Mouse (Mus musculus) gastrocnemius, postnatal 10 days (tissue): ENCODE results near the gene Rrbp1. TPM values are rescaled to one million over a fixed set of nuclear protein-coding genes. Genes with fewer than 3 reads are reported as not detected.

Source experiments
- DNase-seq: peaks from one replicate; pipeline ENCODE4 v3.0.0; 2021; ENCODE audit warnings: mixed read lengths
- total RNA-seq, 2 experiments: library from RNA; stranded (reverse); gene quantifications; 2 replicates each; pipeline ENCODE4 v1.2.3; 2021

Gene Rrbp1
- total RNA-seq, 2 experiments from 2014 or later: 119 to 189 TPM

- DNase-seq: no peak
Observed at GRCm38 (mm10) chr2:143955746-143956145, 55.3 kb downstream of the Rrbp1 start.

DNA sequence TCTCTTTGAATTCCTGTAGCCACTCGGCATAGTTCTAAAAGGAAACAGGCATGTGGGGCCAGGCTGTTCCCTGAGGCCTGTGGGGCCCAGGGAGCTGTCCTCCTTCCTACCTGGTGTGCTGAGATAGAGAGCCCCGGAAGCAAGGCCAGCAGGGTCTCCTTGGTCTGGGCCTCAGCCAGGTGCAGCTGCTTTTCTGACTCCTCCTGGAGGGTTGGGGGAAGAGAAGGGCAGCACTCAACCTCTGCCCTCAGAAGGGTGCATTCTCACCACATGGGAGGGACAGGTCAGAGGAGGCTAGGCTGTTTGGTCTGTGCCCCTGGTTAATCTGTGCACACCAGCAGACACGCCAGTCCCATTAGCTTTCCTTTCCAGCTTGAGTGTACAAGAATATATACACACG is 56.1 kb downstream of the Rrbp1 start:
- DNase-seq: peak; percentile 1

DNA sequence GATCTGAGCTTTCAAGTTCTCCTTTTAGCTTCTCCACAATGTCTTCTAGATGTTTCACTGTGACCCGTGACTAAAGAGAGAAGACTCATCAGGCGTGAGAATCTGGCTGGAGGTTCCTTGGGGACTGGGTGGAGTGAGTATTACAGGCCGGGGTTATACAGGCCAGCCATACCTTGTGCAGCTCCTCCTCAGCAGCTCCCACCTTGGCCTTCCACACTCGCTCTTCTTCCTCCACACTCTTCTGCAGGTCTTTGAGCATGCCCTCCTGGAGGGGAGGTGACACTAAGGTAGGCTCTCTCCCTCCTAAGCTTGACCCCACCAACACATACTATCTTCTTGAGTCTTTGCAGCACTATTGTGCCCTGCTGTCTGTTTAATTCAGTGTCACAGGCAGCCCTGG is 57.1 kb downstream of the Rrbp1 start:
- DNase-seq: peak; percentile 3

DNA sequence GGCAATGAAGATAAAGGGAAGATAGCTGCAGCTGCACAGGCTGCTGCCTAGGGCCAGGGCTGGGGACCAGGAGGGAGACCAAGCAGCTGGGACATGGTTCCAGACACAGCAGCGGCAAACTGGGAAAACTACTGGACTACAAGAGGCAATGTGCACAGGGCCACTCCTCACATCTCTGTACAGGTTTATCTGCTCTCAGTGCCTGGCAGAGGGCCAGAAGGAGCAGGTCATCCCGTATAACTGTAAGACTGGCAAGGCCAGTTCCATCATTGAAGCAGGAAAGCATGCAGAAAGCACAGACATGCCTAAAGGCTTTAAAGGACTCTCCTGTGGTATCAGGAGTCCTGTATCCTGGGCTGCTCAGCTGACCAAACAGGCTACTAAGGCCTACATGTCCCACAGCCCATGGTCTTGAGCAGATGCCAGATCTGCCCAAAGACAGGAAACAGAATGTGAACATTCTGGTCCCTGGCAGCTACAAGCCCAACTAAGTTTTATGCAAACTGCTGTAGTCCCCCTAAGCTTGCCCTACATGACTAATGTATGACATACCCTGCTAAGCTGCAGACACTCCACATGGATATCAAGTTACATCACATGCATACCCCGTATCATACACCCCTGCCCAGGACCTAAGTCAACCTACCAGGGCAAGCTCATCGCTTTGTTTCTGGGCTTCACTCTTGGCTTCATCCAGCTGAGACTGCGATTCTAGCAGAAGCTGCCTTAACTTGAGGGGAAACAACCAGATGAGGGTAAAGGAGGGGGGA is 59.3 kb downstream of the Rrbp1 start:
- no peak for DNase-seq

DNA sequence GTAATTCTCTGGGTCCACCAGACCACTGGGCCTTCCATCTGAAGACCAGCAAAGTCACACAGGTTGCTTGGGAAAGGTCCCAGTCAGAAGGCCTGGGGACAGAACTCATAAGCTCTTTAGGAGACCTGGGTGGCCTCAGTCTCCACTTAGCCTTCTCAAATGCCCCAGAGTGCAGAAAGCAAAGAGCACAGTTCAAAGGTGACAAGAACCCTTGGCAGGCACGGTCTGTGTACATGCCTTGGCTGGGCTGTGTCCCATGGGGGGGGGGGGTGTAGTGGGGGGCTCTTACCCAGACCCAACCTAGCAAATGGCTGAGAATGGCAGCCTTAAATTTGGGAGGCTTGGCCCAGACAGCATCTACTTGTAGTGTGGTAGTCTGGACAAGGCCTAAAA is 60.0 kb downstream of the Rrbp1 start:
- DNase-seq: no peak

- no peak for DNase-seq
Observed at GRCm38 (mm10) chr2:143950290-143951027, 60.6 kb downstream of the Rrbp1 start.

DNA sequence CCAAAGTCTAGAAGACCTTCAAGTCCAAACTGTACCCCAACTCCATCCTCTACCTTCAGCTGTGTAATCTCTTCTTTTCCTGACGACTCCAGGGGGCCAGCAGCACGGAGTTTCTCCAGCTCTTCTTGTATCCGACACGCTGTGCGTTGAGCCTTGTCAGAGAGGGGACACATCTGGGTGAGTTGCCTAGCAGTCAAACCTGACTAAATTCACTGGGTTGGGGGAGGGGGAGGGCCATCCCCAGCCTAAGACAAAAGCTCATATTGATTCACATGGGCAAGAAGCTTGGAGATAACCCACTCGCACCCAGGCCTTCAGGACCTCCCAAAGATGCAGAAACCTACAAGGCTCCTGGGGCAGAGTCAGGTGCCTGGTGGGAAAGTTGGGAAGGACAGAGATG is 61.8 kb downstream of the Rrbp1 start:
- DNase-seq: no peak

- DNase-seq: no peak
Observed at GRCm38 (mm10) chr2:143948416-143948815, 62.6 kb downstream of the Rrbp1 start.

GRCm38 (mm10) chr2:143947981-143948380 is 63.1 kb downstream of the Rrbp1 start:
- DNase-seq: no peak

DNA sequence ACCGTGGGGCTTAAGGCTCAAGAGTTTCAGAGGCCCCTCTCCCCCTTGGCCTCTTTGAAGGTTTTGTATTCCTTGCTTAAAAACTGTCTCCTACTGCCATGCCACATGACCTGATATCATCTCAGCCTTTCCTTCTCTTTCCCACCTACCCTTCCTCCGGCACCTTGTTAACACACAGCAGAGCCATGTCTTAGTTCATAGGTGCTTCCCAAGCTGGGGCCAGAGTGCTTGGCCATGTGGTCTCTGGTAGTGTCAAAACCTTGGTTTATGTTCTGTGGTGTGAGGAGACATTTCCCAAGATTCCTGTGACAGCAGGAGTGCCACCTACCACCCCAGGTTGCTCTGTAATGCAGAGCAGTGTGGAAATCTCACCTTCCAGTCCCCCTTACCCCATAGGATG is 64.7 kb downstream of the Rrbp1 start:
- no peak for DNase-seq

- no peak for DNase-seq
Observed at GRCm38 (mm10) chr2:143945466-143946075, 65.5 kb downstream of the Rrbp1 start.

DNA sequence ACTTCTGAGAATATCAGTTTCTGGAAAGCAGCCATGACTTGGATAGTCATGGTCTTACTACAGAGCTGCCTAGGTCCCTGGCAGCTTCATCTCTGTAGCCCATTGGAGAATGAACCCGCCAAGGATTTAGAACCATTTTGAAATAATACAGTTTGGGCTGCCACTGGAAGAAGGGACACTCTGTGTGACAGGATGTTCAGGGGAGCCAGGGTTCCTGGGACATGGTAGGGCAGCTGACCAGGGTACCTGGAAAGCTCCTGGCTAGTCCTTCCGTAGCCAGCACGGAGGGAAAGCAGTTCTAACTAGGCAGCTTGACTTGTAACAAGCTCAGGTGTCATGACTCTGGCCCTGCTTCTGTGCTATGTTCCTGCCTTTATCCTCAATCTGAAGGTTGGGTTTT is 66.3 kb downstream of the Rrbp1 start:
- DNase-seq: no peak

DNA sequence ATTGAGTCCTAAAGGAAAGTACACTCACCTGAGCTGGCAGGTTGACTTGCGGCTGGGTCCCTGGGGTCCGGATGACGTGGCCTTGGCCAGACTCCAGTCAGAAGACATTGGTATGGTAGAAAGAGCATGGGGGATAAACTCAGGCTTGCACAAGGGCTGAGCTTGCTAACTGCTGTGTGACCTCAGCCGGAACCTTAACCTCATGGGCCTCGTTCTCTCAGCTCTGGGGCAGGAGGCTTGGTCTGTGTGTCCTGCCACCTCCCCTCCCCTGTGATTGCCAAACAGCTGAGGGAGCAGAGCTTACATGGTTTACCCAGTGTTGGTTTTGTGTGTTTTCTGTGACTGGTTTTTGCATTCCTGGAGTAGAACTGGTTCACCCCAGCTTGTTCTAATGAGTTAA is 70.7 kb downstream of the Rrbp1 start:
- DNase-seq: no peak

GRCm38 (mm10) chr2:143937861-143938260 is 73.2 kb downstream of the Rrbp1 start:
- DNase-seq: no peak

DNA sequence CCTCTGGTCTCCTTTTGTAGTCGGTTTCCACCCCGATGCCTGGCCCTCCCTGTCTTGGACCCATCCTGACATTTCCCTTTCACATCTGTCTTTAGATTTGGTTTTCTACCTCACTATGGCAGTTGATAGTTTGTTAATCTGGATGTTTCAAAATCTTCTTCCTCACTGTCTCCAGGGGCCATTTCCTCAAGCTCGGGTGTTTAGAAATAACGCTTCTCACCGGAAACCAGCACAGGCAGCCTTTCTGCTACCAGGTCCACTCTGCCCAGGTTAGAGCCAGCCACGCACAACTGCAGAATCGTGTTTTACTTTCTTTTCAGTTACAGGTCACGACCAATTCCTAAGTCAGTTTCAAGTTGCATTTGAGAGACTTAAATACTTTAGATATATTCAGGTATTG is 76.6 kb downstream of the Rrbp1 start:
- no peak for DNase-seq

- DNase-seq: no peak
Observed at GRCm38 (mm10) chr2:143933516-143933915, 77.5 kb downstream of the Rrbp1 start.

- no peak for DNase-seq
Observed at GRCm38 (mm10) chr2:143932340-143932873, 78.7 kb downstream of the Rrbp1 start.

- DNase-seq: no peak
Observed at GRCm38 (mm10) chr2:143929607-143930311, 81.3 kb downstream of the Rrbp1 start.

DNA sequence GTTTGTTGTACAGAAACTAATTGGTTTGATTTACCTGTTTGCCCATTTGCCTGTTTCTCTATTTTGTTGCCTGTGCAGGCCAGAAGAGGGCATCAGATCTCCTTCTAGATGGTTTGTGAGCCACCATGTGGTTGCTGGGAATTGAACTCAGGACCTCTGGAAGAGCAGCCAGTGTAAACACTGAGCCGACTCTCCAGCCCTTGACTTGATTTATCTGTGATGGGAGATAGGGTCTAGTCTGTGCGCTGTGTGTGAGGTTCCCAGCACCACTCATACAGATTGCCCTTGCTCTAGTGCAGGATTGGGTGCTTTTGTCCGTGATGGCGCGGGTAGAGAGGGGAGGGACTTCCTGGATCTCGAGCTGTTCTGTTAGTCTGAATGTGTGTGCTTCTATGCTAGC is 85.2 kb downstream of the Rrbp1 start:
- DNase-seq: no peak

GRCm38 (mm10) chr2:143924085-143924484 is 87.0 kb downstream of the Rrbp1 start:
- DNase-seq: no peak

DNA sequence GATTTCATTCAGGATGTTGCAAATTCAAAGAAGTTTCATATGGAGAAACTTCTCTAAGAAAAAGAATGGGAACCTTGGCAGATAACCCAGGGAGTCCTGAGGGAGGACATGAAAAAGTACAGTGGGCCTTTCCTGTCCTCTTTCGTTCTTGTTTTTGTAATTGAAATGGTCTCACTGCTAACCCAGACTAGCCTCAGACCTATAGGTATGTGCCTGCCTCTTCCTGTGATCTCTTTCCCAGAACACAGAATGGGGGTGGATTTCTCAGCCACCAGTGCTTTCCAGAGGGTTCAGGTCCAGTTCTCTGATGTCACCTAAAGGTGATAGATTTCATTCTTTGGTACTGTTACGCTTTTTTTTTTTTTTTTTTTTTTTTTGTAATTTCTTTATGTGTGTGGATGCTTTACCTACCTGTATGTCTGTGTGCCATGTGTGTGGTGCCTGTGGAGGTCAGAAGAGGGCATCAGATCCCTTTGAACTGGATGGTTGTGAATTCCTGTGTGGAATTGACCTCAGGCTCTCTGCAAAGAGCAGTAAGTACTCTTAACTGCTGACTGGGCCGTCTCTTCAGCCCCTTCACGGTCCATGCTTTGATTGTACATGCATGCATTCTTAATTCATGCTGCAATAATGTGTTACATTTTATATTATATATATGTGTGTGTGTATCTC is 92.1 kb downstream of the Rrbp1 start:
- no peak for DNase-seq

- DNase-seq: no peak
Observed at GRCm38 (mm10) chr2:143917622-143918021, 93.4 kb downstream of the Rrbp1 start.
